ENCODE assay signal across 23 mouse cellular contexts in the genomic region with DNA sequence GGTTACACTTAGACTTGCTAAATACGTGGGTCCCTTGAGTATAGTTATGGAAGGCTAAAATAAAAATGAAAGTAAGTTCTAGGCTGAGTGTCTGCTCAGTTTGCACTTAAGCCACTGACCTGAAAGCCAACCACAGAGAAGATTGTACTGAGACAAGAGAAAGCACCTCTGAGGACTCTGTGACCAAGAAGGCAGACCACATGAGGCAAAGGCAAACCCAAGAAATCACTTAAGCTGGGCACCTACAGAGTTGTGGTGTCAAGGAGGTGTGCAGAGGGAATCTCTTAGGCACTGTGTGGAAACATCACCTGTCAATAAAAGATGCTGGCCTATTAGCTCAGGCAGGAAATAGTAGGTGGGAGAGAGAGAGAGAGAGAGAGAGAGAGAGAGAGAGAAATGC.
A peak's percentile ranks its signal among the peaks of the same experiment; 100 is the strongest.
DNase-seq lines count a peak whose midpoint lies in the region; ATAC-seq and TF ChIP-seq lines count a peak whose summit lies in the region.
"Had no signal": no experiment of that assay in that cellular context is flagged by ENCODE, and none has a peak within 500 bp of the region (broad histone marks: within the 10 kb centered on the region; RNA-seq: fewer than 3 reads in every experiment).

No protein-coding gene starts in this region.

- peak; percentile 85 for ATAC-seq in CD4-positive, CD25-positive, alpha-beta regulatory T cell, adult 4 months
- 0 out of 2 replicates have a peak, but pooled peaks have one; percentile 43 for ATAC-seq in monocyte, adult 5-6 weeks (replicated peaks; ENCODE audit: insufficient number of reproducible peaks, low FRiP score, low TSS enrichment, poor library complexity, severe bottlenecking)
- ATAC-seq: forebrain, embryonic 14.5 days; forebrain, postnatal 0 days; intestine, postnatal 0 days had no signal

- H3K4me1 ChIP-seq in cerebellum, adult 2 months (ENCODE audit: control insufficient read depth, insufficient read depth, low read length): no peaks in the 10 kb centered on the region
- H3K4me1 ChIP-seq: embryonic facial prominence, embryonic 12.5 days; embryonic facial prominence, embryonic 15.5 days; hindbrain, embryonic 12.5 days; hindbrain, embryonic 15.5 days had no signal

- TF ChIP-seq POLR2A in cerebellum, adult 2 months (IDR thresholded peaks at IDR 0.05; ENCODE audit: borderline replicate concordance, insufficient read depth, low read length): no peak

- H3K27ac ChIP-seq in cerebellum, adult 2 months (ENCODE audit: insufficient read depth, low read length): no peak overlapping the region
- H3K27ac ChIP-seq: embryonic facial prominence, embryonic 12.5 days; embryonic facial prominence, embryonic 15.5 days; gastrocnemius, adult 2 months; hindbrain, embryonic 12.5 days; hindbrain, embryonic 15.5 days had no signal

- H3K27me3 ChIP-seq in cerebellum, adult 2 months (ENCODE audit: control insufficient read depth, insufficient read depth, low read length): no peaks in the 10 kb centered on the region
- H3K27me3 ChIP-seq: embryonic facial prominence, embryonic 12.5 days; embryonic facial prominence, embryonic 15.5 days; hindbrain, embryonic 12.5 days; hindbrain, embryonic 15.5 days had no signal

- no peak for TF ChIP-seq CTCF in cerebellum, adult 2 months (IDR thresholded peaks at IDR 0.05; ENCODE audit: borderline replicate concordance, insufficient read depth, low read depth, low read length)

- no peak overlapping the region for H3K4me3 ChIP-seq in cerebellum, adult 2 months (replicated peaks; ENCODE audit: insufficient read depth, low read depth, low read length)
- H3K4me3 ChIP-seq: embryonic facial prominence, embryonic 12.5 days; embryonic facial prominence, embryonic 15.5 days; gastrocnemius, adult 2 months; hindbrain, embryonic 12.5 days; hindbrain, embryonic 15.5 days had no signal

- DNase-seq in 416B (ENCODE audit: low read depth): peak; percentile 53
- DNase-seq in induced T-regulatory cell, adult 2 months (ENCODE audit: low read depth): peak; percentile 62
- no peak for DNase-seq in cerebellum, adult 8-10 months
- DNase-seq in cerebellum, adult 2 months: no peak
- no peak for DNase-seq in adrenal gland, adult (ENCODE audit: inconsistent age in 2 of 2, low spot score in 1 of 2)
- no peak for DNase-seq in spleen, postnatal 10 days (ENCODE audit: low spot score in 2 of 2)
- DNase-seq: adrenal gland, postnatal 14 days; B cell, adult 2 months; cerebellum, adult 11 months; cerebellum, adult 9-10 months; cerebellum, postnatal 14 days; forebrain, postnatal 0 days; gastrocnemius, adult 2 months; gastrocnemius, postnatal 14 days; heart, adult 11 months had no signal

- 76% methylated on average over 1 of the region's 1 CpGs for WGBS in cerebellum, adult 2 months

Comparison
In these comparisons a context has a peak if more than half of its experiments do, and no peak if none do; other contexts are left out.
1. DNase-seq: peak in 416B (single experiment) and induced T-regulatory cell, adult 2 months (single experiment); none in cerebellum, adult 8-10 months (single experiment), cerebellum, adult 2 months (0 of 2), adrenal gland, adult (0 of 2) and spleen, postnatal 10 days (0 of 2).